Mouse (Mus musculus) lung, postnatal 4 days (tissue): ENCODE data around the gene Ednrb.

Experiments used
- DNase-seq, 2 experiments: peaks; one replicate each; pipeline ENCODE4 v3.0.0; 2021

Gene Ednrb

GRCm38 (mm10) chr14:103844011-103844549, at the start of gene Ednrb:
Ednrb (minus strand) TSS chr14:103844402.
- DNase-seq = peak; percentile 50 to 62

DNA sequence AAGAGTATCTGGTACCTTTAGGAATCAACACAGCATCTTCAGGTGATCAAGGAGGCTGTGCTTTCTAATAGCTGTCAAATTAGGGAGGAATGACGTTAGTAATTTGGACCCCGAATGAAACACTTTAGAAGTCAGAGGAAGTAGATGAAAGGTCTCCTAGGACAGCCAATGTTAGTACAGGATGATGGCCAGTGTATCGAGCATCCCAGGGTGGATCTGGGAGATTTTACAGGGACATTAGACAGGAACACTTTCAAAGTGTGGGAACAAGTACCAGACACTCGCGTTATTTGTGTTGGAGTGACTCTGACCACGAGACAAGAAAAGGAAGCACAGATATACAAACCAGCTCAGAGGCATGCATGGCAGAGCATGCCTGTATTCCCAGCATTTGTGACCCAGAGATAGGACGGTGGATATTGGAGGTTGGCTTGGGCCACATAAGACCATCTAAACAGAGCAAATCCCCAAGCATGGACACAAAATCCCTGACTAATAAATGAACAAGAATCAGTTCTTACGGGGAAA, 48.3 kb upstream of the Ednrb start:
- DNase-seq = no peak

- DNase-seq = no peak
Observed at GRCm38 (mm10) chr14:103890761-103891160, 46.6 kb upstream of the Ednrb start.

- DNase-seq = no peak
Observed at GRCm38 (mm10) chr14:103884892-103885575, 40.8 kb upstream of the Ednrb start.

DNA sequence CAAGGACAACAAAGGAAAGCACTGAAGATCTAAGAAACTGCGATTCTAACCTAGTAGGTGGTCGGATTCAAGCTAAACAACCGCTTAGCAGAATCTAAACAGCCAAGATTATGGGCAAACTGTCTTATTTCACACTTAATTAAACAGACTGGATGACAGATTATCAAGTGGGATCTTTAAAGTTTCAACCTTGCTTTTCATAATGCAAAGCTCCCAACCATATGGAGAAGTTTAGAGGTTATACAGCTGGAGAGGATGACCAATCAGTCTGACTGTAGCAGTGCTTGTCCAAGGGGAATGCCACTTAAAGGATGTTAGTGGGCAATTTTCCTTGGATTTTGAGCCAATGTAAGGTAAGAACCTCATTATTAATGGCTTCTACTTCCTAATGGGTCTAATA, 38.7 kb upstream of the Ednrb start:
- no peak for DNase-seq

- DNase-seq = no peak
Observed at GRCm38 (mm10) chr14:103877117-103877516, 32.9 kb upstream of the Ednrb start.

DNA sequence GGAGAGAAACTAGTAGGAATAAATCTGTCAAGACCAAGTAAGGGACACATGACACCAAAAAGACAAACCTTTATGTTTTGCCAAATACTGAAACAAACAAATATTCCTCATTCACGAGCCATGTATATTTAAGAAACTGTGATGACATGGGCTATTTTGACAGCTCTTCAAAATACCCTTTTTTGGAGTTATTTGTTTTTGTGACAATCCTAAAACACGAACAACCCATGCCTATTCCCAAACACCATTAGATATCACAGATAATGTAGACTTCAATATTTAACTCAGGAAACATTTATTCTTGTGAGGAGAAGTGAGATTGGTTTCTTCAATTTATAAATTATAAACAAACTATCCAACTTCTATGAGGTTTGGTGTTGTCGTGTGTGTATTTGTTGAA, 32.4 kb upstream of the Ednrb start:
- DNase-seq = no peak

GRCm38 (mm10) chr14:103866636-103867035, 22.4 kb upstream of the Ednrb start:
- no peak for DNase-seq

DNA sequence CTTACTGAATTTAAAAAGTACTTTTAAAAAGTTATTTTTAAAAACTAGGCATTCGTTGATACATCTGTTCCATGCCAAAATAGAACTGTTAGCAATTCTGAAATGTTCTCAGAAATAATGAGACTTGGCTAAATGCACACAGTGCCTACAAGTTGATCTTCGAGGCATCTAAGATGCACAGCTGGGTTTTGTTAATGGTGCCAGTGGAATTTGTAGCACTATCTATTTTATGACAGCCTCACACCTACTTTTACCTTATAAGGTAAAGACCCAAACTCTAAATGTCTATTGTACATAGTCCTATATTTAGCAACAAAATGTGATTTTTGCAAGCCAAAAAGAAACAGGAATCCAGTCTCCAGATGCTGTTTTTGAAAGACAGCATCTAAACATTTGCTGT, 21.0 kb upstream of the Ednrb start:
- DNase-seq = no peak

DNA sequence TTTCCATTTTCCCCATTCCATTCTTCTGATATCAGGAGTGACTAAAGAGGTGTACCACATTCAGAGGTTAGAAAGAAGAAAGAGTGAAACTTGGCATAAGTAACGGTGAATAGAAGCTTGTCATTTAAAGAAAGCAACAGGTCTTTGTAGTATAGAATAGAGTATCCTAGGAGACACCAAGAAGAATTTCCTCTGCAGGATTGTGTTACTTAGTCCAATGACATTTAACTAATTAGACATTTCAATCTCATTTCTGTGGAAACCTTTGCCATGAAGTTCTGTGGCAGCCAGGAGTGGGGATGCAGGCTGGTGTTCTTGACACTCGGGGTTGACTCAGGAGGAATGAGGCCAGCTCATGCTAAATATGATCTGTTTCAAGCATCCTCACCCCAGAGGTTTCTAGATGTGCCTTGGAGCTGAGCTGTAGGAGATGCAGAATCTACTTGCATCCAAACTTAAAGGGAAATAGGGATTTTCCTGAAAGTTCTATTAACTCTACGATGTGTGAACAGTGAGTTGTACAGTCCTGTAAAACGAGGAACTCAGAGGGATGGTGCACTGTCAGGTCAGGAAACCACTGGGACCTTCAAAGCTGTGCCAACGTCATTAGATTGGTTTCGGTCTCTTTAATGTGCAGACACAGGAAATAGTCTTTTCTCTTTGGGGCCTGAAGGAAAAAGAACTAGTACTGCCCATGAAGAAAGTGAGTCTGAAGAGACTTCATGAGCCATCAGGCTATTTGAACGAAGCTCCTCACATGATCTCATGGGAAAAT, 6.1 kb upstream of the Ednrb start:
- DNase-seq = no peak

DNA sequence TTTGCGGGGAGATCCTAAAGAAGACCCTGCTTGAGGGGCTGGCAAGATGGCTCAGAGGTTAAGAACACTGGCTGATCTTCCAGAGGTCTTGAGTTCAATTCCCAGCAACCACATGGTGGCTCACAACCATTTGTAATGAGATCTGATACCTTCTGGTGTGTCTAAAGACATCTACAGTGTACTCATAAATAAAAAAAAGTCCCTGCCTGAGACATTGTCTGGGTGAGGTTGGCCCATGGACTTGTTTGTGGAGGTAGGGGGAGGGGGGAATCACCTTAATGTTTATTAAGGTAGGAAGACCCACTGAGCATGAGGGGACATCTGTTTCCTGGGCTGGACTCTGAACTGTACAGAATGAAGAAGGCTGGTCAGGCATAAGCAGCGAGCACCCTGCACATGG, 1.5 kb upstream of the Ednrb start:
- DNase-seq = no peak

DNA sequence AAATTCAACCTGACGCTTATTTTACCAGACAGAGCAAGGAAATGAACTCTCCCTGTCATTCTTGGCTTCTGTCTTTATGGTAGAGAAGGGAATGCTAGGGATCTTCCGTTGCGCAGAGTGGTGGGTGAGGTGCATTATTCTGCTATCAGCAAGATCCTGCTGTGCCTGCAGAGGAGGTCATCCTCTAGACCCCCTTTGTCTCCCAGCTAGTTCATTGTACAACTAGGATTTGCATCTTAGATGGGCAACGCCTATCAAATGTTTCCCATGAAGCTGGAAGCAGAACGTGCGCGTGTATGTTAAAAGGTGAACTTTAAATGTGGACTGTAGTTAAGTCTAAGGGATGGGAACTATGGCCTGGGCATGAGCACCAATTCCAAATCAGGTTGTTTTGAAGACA, 742 bp upstream of the Ednrb start:
- no peak for DNase-seq

GRCm38 (mm10) chr14:103843371-103844001, 716 bp downstream of the Ednrb start:
- DNase-seq = peak; percentile 65 to 75

DNA sequence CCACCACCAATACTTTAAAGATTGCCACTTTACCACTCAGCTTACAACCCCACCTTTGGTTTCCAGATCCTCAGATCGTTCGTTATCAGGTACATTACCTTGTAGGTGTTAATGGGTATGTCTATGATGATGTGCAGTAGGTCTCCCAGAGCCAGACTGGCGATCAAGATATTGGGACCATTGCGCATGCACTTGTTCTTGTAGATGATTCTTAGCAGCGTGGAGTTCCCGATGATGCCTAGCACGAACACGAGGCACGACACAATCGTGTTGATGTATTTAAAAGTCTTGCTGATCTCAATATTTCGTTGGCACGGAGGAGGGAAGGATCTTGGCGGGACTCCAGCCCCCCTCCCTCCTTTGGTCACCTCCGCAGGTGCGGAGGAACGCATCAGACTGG, 1.3 kb downstream of the Ednrb start:
- DNase-seq = no peak

GRCm38 (mm10) chr14:103840436-103840835, 3.8 kb downstream of the Ednrb start:
- DNase-seq = no peak

GRCm38 (mm10) chr14:103838887-103839286, 5.3 kb downstream of the Ednrb start:
- DNase-seq = no peak

DNA sequence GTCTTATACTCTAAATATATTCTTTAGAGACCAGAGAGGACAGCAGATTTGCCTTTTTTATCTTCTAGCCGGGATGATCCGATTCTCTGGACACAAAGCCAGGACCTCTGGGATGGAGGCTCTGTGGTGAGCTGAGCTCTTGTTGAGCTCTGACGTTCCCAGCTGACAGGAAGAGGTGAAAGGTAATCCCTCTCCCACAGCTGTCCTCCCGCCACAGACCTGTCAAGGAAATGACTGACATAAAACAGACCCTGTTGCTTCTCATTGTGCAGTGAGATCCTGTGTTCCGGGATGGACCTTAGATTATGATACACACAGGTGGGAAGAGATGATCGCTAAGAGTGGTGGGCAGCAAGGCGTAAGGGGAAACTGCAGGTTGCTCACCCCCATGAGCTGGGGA, 9.6 kb downstream of the Ednrb start:
- no peak for DNase-seq

- no peak for DNase-seq
Observed at GRCm38 (mm10) chr14:103834147-103834546, 10.1 kb downstream of the Ednrb start.

- DNase-seq = no peak
Observed at GRCm38 (mm10) chr14:103832472-103832871, 11.7 kb downstream of the Ednrb start.

DNA sequence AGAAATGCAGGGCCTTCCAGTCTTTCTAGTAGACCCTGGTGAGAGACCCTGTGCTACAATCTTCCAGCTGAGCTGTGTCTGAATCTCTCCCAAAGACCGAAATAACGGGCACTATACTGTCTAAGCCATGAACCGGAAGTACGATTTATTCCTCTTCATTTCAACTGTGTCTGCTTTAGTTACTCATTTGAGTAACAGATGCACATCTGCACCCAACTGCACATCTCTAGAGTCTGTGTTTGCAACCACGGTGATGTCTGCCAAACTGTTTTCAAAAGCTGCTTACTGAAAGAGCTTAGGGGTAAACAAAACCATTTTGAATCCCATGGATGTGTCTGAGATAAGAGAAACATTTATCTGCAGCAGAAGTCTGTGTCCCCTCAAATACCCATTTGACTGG, 13.2 kb downstream of the Ednrb start:
- no peak for DNase-seq

DNA sequence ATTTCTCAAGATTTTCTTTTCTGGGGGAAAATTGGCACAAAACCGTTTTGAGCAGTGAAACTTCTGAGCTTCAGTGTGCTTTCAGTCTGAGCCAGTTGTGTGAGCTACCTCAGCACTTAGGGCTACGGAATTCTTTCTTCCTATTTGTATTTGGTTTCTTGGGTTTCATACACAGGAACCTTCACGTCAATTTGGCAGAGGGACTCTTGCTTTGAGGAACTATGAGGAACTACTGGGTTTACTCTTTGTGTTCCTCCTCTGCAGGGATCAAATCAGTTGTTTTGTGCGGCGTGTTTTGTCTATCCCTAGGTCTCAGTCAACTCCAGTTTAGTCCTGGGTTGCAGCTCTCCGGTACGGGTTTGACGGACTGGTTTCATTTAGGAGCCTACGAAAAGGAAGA, 17.9 kb downstream of the Ednrb start:
- no peak for DNase-seq

DNA sequence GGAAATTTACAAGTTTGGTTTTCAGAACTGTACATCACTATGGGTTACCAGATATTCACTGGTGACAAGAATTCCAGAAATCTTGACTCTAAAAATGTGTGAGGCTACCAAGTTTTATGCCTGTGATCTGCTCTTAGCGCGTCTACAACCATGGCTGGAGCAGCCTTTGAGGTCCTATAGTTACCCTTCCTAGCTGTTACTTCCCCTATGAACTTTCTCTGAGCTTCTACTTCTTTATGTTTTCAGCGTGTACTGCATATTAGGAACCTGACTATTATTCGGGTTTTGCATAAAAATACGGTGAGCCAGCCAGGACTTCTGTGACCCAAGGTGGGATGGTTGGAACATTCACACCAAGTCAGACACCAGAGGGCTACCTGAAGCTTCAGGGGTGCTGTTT, 18.3 kb downstream of the Ednrb start:
- no peak for DNase-seq

GRCm38 (mm10) chr14:103823501-103823900, 20.7 kb downstream of the Ednrb start:
- no peak for DNase-seq

DNA sequence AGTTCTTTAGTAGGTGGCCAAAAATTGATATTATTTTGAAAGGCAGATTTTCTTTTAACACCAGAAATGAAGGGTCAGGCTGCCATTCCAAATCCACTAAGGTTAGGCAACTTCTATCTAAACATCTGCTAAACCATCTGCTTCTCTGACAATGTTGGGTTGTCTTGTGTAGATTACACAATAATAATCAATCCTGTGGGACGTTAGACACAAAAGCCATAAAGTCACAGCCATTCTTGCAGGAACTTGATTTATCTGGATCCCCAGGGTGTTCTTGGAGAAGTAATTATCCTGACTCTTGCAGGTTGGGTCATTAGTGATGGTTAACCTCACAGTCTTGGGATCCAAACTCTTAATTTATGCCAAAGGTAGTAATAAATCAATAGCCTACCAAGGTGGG, 21.6 kb downstream of the Ednrb start:
- DNase-seq = no peak
